Mouse (Mus musculus): ENCODE measurements around the gene Disp2.

Gene Disp2

GRCm38 (mm10) chr2:118786525-118786924, 7.0 kb downstream of the Disp2 start:
- no peak for DNase-seq (ENCODE audit: low read depth, low spot score)

- no peak for DNase-seq (ENCODE audit: low read depth, low spot score)
These were observed 10.0 kb downstream of the Disp2 start for GRCm38 (mm10) chr2:118789501-118789900.

- no peak for DNase-seq (ENCODE audit: low read depth, low spot score)
These were observed 10.7 kb downstream of the Disp2 start for GRCm38 (mm10) chr2:118790221-118790550.

- no peak for DNase-seq (ENCODE audit: low read depth, low spot score)
These were observed 11.3 kb downstream of the Disp2 start for GRCm38 (mm10) chr2:118790551-118791525.

GRCm38 (mm10) chr2:118791591-118792258, 12.2 kb downstream of the Disp2 start:
- no peak for DNase-seq (ENCODE audit: low read depth, low spot score)

- DNase-seq (ENCODE audit: low read depth, low spot score), result no peak
These were observed 12.7 kb downstream of the Disp2 start for GRCm38 (mm10) chr2:118792259-118792613.

GRCm38 (mm10) chr2:118793636-118794035, 14.1 kb downstream of the Disp2 start:
- DNase-seq (ENCODE audit: low read depth, low spot score), result no peak

- DNase-seq (ENCODE audit: low read depth, low spot score), result no peak
These were observed 23.1 kb downstream of the Disp2 start for GRCm38 (mm10) chr2:118802542-118803118.

GRCm38 (mm10) chr2:118804474-118804873, 25.0 kb downstream of the Disp2 start:
- DNase-seq (ENCODE audit: low read depth, low spot score), result no peak

GRCm38 (mm10) chr2:118805137-118805536, 25.6 kb downstream of the Disp2 start:
- no peak for DNase-seq (ENCODE audit: low read depth, low spot score)

GRCm38 (mm10) chr2:118805756-118806155, 26.2 kb downstream of the Disp2 start:
- no peak for DNase-seq (ENCODE audit: low read depth, low spot score)

- DNase-seq (ENCODE audit: low read depth, low spot score), result no peak
These were observed 27.3 kb downstream of the Disp2 start for GRCm38 (mm10) chr2:118806860-118807259.

- no peak for DNase-seq (ENCODE audit: low read depth, low spot score)
These were observed 31.3 kb downstream of the Disp2 start for GRCm38 (mm10) chr2:118810861-118811260.

GRCm38 (mm10) chr2:118812724-118813123, 33.2 kb downstream of the Disp2 start:
- DNase-seq (ENCODE audit: low read depth, low spot score), result no peak

GRCm38 (mm10) chr2:118813981-118814836, 34.7 kb downstream of the Disp2 start, which contains the start of gene Knstrn:
Gene Knstrn, plus strand, starts transcription at chr2:118814003.
- DNase-seq (ENCODE audit: low read depth, low spot score), result peak; percentile 74

- no peak for DNase-seq (ENCODE audit: low read depth, low spot score)
These were observed 43.3 kb downstream of the Disp2 start for GRCm38 (mm10) chr2:118822800-118823199.

GRCm38 (mm10) chr2:118824396-118824795, 44.9 kb downstream of the Disp2 start:
- DNase-seq (ENCODE audit: low read depth, low spot score), result no peak

GRCm38 (mm10) chr2:118829096-118829495, 49.6 kb downstream of the Disp2 start:
- no peak for DNase-seq (ENCODE audit: low read depth, low spot score)

GRCm38 (mm10) chr2:118834061-118834460, 54.5 kb downstream of the Disp2 start:
- no peak for DNase-seq (ENCODE audit: low read depth, low spot score)

GRCm38 (mm10) chr2:118835115-118835514, 55.6 kb downstream of the Disp2 start:
- DNase-seq (ENCODE audit: low read depth, low spot score), result no peak

- DNase-seq (ENCODE audit: low read depth, low spot score), result no peak
These were observed 58.8 kb downstream of the Disp2 start for GRCm38 (mm10) chr2:118838330-118838729.
